Comparison of ENCODE assay signal across 9 mouse cellular contexts in the genomic region with DNA sequence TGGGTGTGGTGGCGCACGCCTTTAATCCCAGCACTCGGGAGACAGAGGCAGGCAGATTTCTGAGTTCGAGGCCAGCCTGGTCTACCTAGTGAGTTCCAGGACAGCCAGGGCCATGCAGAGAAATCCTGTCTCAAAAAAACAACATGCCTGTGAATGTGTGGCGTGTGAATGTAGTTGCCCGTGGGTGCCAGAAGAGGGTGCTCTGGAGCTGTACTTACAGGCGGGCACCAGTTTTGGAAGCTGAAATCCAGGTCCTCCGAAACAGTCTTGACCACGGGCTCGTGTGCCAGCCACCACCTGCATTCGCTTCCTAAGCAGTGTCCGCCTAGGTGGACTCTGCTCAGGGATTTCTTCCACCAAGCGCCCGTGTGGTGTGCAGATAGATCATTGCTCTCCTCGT. TPM values are rescaled to one million over a fixed set of nuclear protein-coding genes. Genes with fewer than 3 reads are reported as not detected.
DNase-seq lines count a peak whose midpoint lies in the region; ATAC-seq and TF ChIP-seq lines count a peak whose summit lies in the region.
"Had no signal": no experiment of that assay in that cellular context is flagged by ENCODE, and none has a peak within 500 bp of the region (broad histone marks: within the 10 kb centered on the region; RNA-seq: fewer than 3 reads in every experiment).

No protein-coding gene starts in this region.

- H3K9me3 ChIP-seq in E14TG2a.4 (ENCODE audit: low read length) = no peaks in the 10 kb centered on the region
- H3K9me3 ChIP-seq in forebrain, embryonic 12.5 days = no peaks in the 10 kb centered on the region
- H3K9me3 ChIP-seq: heart, embryonic 12.5 days; limb, embryonic 13.5 days had no signal

- peak; percentile 70 for ATAC-seq in megakaryocyte, adult 5-6 weeks (ENCODE audit: poor library complexity, severe bottlenecking)
- ATAC-seq in forebrain, embryonic 12.5 days (ENCODE audit: low FRiP score) = no peak

- TF ChIP-seq POLR2A in bone marrow, adult 2 months (IDR thresholded peaks at IDR 0.05; ENCODE audit: borderline replicate concordance, control insufficient read depth, low read depth, low read length) = no peak

- no peak overlapping the region for H3K9ac ChIP-seq in forebrain, embryonic 12.5 days
- H3K9ac ChIP-seq: heart, embryonic 12.5 days; limb, embryonic 13.5 days had no signal

- peak; percentile 43 to 48 for DNase-seq in kidney, postnatal 4 days
- DNase-seq in kidney, adult 11 months = no peak
- no peak for DNase-seq in urinary bladder, postnatal 36 days (ENCODE audit: low spot score in 2 of 2)

- WGBS in bone marrow, adult 2 months = 85% methylated on average over 15 of the region's 15 CpGs
- WGBS in forebrain, embryonic 12.5 days = 93% methylated on average over 15 of the region's 15 CpGs

- peaks cover 53% of the 10 kb centered on the region for H3K4me1 ChIP-seq in E14TG2a.4 (replicated peaks; ENCODE audit: low read depth, low read length)
- no peaks in the 10 kb centered on the region for H3K4me1 ChIP-seq in bone marrow, adult 2 months (ENCODE audit: control insufficient read depth, insufficient read depth, low read length)
- H3K4me1 ChIP-seq in forebrain, embryonic 12.5 days = no peaks in the 10 kb centered on the region
- H3K4me1 ChIP-seq: heart, embryonic 12.5 days; limb, embryonic 13.5 days had no signal

- H3K27ac ChIP-seq in bone marrow, adult 2 months (ENCODE audit: control insufficient read depth, insufficient read depth, low read depth, low read length, poor library complexity) = no peak overlapping the region
- H3K27ac ChIP-seq in forebrain, embryonic 12.5 days = no peak overlapping the region
- H3K27ac ChIP-seq: limb, embryonic 13.5 days had no signal

- H3K4me2 ChIP-seq in forebrain, embryonic 12.5 days = no peak overlapping the region
- H3K4me2 ChIP-seq: heart, embryonic 12.5 days; limb, embryonic 13.5 days had no signal

- H3K36me3 ChIP-seq in E14TG2a.4 (ENCODE audit: insufficient read depth, low read length) = peaks cover 91% of the 10 kb centered on the region
- peaks cover 88% of the 10 kb centered on the region for H3K36me3 ChIP-seq in forebrain, embryonic 12.5 days (replicated peaks)

- peak; percentile 79 for TF ChIP-seq CTCF in E14TG2a.4 (conservative IDR thresholded peaks at IDR 0.05; ENCODE audit: low read length)
- TF ChIP-seq CTCF in bone marrow, adult 2 months (IDR thresholded peaks at IDR 0.05; ENCODE audit: control insufficient read depth, insufficient read depth, low read length) = peak; percentile 68

- H3K27me3 ChIP-seq in E14TG2a.4 (ENCODE audit: insufficient read depth, low read length) = no peaks in the 10 kb centered on the region
- H3K27me3 ChIP-seq in forebrain, embryonic 12.5 days = no peaks in the 10 kb centered on the region
- H3K27me3 ChIP-seq: heart, embryonic 12.5 days; limb, embryonic 13.5 days had no signal

- no peak overlapping the region for H3K4me3 ChIP-seq in E14TG2a.4 (replicated peaks; ENCODE audit: low read length)
- H3K4me3 ChIP-seq in bone marrow, adult 2 months (replicated peaks; ENCODE audit: control insufficient read depth, low read depth, low read length) = no peak overlapping the region
- H3K4me3 ChIP-seq in forebrain, embryonic 12.5 days (replicated peaks) = no peak overlapping the region
- H3K4me3 ChIP-seq: heart, embryonic 12.5 days; limb, embryonic 13.5 days had no signal

RNA-seq across cellular contexts. Expression of gene Anp32e, which starts 9.8 kb away (rescaled TPM):
- polyA plus RNA-seq in bone marrow, adult 2 months (2011; ENCODE audit: insufficient read depth, insufficient read length, low replicate concordance, missing spikeins) = 275 and 382 TPM in 2 replicates
- 88.7 and 117 TPM in 2 replicates for total RNA-seq in megakaryocyte, adult 5-6 weeks (2015)
- total RNA-seq in megakaryocyte, adult 5-6 weeks (2017) = 250 and 285 TPM in 2 replicates
- polyA plus RNA-seq in forebrain, embryonic 12.5 days (2016; fragmentation: Nextera tagmentation; extraction: Ambion mirVana) = 405 and 446 TPM in 2 replicates

RNA-seq across cellular contexts. Expression of gene Car14, which starts 34.3 kb away (rescaled TPM):
- not detected in 2 replicates for polyA plus RNA-seq in bone marrow, adult 2 months (2011; ENCODE audit: insufficient read depth, insufficient read length, low replicate concordance, missing spikeins)
- total RNA-seq in megakaryocyte, adult 5-6 weeks (2015) = not detected in 2 replicates
- not detected in 2 replicates for total RNA-seq in megakaryocyte, adult 5-6 weeks (2017)
- 26.3 and 32.1 TPM in 2 replicates for polyA plus RNA-seq in forebrain, embryonic 12.5 days (2016; fragmentation: Nextera tagmentation; extraction: Ambion mirVana)

RNA-seq across cellular contexts. Expression of gene Aph1a, which starts 45.1 kb away (rescaled TPM):
- polyA plus RNA-seq in bone marrow, adult 2 months (2011; ENCODE audit: insufficient read depth, insufficient read length, low replicate concordance, missing spikeins) = 20.4 and 38.4 TPM in 2 replicates
- 28.3 and 31.4 TPM in 2 replicates for total RNA-seq in megakaryocyte, adult 5-6 weeks (2015)
- total RNA-seq in megakaryocyte, adult 5-6 weeks (2017) = 38.9 and 39.2 TPM in 2 replicates
- polyA plus RNA-seq in forebrain, embryonic 12.5 days (2016; fragmentation: Nextera tagmentation; extraction: Ambion mirVana) = 32.2 and 37.5 TPM in 2 replicates

RNA-seq across cellular contexts. Expression of gene BC028528, which starts 47.0 kb away (rescaled TPM):
- polyA plus RNA-seq in bone marrow, adult 2 months (2011; ENCODE audit: insufficient read depth, insufficient read length, low replicate concordance, missing spikeins) = 4.6 and 18.9 TPM in 2 replicates
- 88.2 and 97.9 TPM in 2 replicates for total RNA-seq in megakaryocyte, adult 5-6 weeks (2015)
- total RNA-seq in megakaryocyte, adult 5-6 weeks (2017) = 114 and 117 TPM in 2 replicates
- polyA plus RNA-seq in forebrain, embryonic 12.5 days (2016; fragmentation: Nextera tagmentation; extraction: Ambion mirVana) = 8.4 and 10.1 TPM in 2 replicates

RNA-seq across cellular contexts. Expression of gene Ciart, which starts 56.8 kb away (rescaled TPM):
- 2.5 and 8.7 TPM in 2 replicates for polyA plus RNA-seq in bone marrow, adult 2 months (2011; ENCODE audit: insufficient read depth, insufficient read length, low replicate concordance, missing spikeins)
- 1.0 and 1.2 TPM in 2 replicates for total RNA-seq in megakaryocyte, adult 5-6 weeks (2015)
- total RNA-seq in megakaryocyte, adult 5-6 weeks (2017) = 0.85 and 1.6 TPM in 2 replicates
- 4.1 and 4.9 TPM in 2 replicates for polyA plus RNA-seq in forebrain, embryonic 12.5 days (2016; fragmentation: Nextera tagmentation; extraction: Ambion mirVana)

Comparison
In these comparisons a context has a peak if more than half of its experiments do, and no peak if none do; other contexts are left out.
1. DNase-seq: peak in kidney, postnatal 4 days (2 of 2); none in kidney, adult 11 months (single experiment) and urinary bladder, postnatal 36 days (0 of 2).
2. RNA of gene Car14, which starts 34.3 kb away (polyA plus RNA-seq): 26.3 to 32.1 TPM in forebrain, embryonic 12.5 days; not detected in bone marrow, adult 2 months; every median in the first group is over 10 times any median in the second.